Mouse (Mus musculus) hindbrain, embryonic 16.5 days (tissue): ENCODE measurements around the gene Limch1. TPM values are rescaled to one million over a fixed set of nuclear protein-coding genes. Genes with fewer than 3 reads are reported as not detected.

Experiments
- ATAC-seq: fragments of 200-750 bp; cut with Nextera tagmentation; 2 replicates; pipeline ENCODE4 v1.8.0; 2017; ENCODE audit warnings: moderate TSS enrichment, moderate library complexity
- H3K27ac ChIP-seq: fragments of 300-500 bp; sonication (generic); 2 replicates; pipeline ENCODE4 v1.5.1; 2014; ENCODE audit warnings: low read depth, mild to moderate bottlenecking, control low read depth, low read length, moderate library complexity
- H3K27me3 ChIP-seq: fragments of 300-500 bp; sonication (generic); replicated peaks from 2 replicates; pipeline ENCODE4 v1.6.1; 2014; ENCODE audit warnings: low read length; ENCODE audit not compliant: control insufficient read depth, insufficient read depth
- H3K36me3 ChIP-seq: fragments of 300-500 bp; sonication (generic); 2 replicates; pipeline ENCODE4 v1.6.1; 2014; ENCODE audit warnings: mild to moderate bottlenecking, low read length, moderate library complexity, mixed read lengths; ENCODE audit not compliant: control insufficient read depth, insufficient read depth
- H3K4me1 ChIP-seq: fragments of 300-500 bp; sonication (generic); 2 replicates; pipeline ENCODE4 v1.6.1; 2014; ENCODE audit warnings: low read depth, low read length; ENCODE audit not compliant: control insufficient read depth, insufficient read depth
- H3K4me2 ChIP-seq: fragments of 300-500 bp; sonication (generic); 2 replicates; pipeline ENCODE4 v1.6.1; 2014; ENCODE audit warnings: mild to moderate bottlenecking, low read length, control low read depth, moderate library complexity
- H3K4me3 ChIP-seq: fragments of 300-500 bp; sonication (generic); 2 replicates; pipeline ENCODE4 v1.5.1; 2014; ENCODE audit warnings: mild to moderate bottlenecking, low read length, control low read depth, moderate library complexity
- H3K9ac ChIP-seq: fragments of 300-500 bp; sonication (generic); 2 replicates; pipeline ENCODE4 v1.6.1; 2014; ENCODE audit warnings: low read depth, mild to moderate bottlenecking, control low read depth, low read length, moderate library complexity
- H3K9me3 ChIP-seq: fragments of 300-500 bp; sonication (generic); 2 replicates; pipeline ENCODE4 v1.6.1; 2014; ENCODE audit warnings: mild to moderate bottlenecking, low read length, moderate library complexity; ENCODE audit not compliant: control insufficient read depth
- WGBS: fragments of 180-500 bp; shearing (Covaris S2); extraction: QIAGEN DNeasy Blood & Tissue Kit; methylation state at CpG from one replicate; pipeline ENCODE4 v1.1.7; 2014; 5-methylcytosine and 5-hydroxymethylcytosine counted together
- polyA plus RNA-seq: library from polyadenylated mRNA; unstranded; fragments of >200 nt; fragmentation: Nextera tagmentation; extraction: Ambion mirVana; gene quantifications from 2 replicates; pipeline ENCODE4 v1.2.1, GENCODE M21; 2015

Gene Limch1
- polyA plus RNA-seq, 1 experiment from 2014 or later = 48.4 TPM

DNA sequence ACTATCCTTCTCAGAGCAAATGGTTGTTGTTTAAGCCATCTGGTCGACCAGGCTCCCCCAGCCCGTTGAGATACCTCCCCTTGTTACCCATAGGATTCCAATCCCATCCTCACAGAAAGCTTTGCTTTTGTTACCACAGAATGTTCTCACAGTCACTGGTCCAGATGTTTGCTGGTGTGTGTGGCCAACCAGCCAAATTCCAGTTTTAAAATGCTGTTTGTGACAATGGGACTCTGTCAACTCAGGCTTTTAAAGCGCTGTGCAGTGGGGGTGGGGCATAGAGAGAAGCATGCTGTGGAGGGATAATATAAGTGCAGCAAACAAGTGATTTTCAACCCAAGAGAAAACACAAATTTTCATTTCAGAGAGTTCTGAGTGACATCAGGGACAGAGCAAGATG, 43.4 kb downstream of the Limch1 start:
- Histone ChIP-seq H3K4me1 (no peaks in the 10 kb centered on the region), H3K9me3 (no peaks in the 10 kb centered on the region), H3K27ac (no peak overlapping the region), H3K9ac (no peak overlapping the region), H3K36me3 (no peaks in the 10 kb centered on the region), H3K4me3 (no peak overlapping the region), H3K4me2 (no peak overlapping the region), H3K27me3 (no peaks in the 10 kb centered on the region)
- no peak for ATAC-seq
- WGBS = 86% methylated on average over 3 of the region's 3 CpGs

DNA sequence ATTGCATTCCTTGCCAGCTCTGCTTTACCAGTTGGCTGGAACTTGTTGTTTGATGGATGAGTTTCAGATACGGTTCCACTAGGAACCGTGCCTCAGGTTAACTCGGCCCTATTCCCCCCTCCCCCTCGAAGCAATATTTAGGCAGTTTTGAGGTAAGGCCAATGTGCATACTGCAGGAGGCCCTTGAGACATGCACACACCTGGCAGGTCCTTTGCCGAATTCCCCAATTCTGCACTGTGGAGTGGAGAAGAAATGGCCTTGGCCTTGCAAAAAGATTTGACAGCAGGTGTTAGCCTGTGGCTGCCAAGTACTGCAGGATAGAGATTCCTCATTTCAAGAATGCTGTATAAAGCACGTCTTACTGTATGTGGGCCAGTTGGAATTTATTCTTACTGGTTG, 45.5 kb downstream of the Limch1 start:
- no peaks in the 10 kb centered on the region for H3K9me3 ChIP-seq
- no peaks in the 10 kb centered on the region for H3K36me3 ChIP-seq
- no peak overlapping the region for H3K27ac ChIP-seq
- no peak overlapping the region for H3K9ac ChIP-seq
- 74% methylated on average over 6 of the region's 6 CpGs for WGBS
- H3K27me3 ChIP-seq = no peaks in the 10 kb centered on the region
- no peak overlapping the region for H3K4me3 ChIP-seq
- peak; percentile 54 for ATAC-seq
- no peak overlapping the region for H3K4me2 ChIP-seq
- no peaks in the 10 kb centered on the region for H3K4me1 ChIP-seq

DNA sequence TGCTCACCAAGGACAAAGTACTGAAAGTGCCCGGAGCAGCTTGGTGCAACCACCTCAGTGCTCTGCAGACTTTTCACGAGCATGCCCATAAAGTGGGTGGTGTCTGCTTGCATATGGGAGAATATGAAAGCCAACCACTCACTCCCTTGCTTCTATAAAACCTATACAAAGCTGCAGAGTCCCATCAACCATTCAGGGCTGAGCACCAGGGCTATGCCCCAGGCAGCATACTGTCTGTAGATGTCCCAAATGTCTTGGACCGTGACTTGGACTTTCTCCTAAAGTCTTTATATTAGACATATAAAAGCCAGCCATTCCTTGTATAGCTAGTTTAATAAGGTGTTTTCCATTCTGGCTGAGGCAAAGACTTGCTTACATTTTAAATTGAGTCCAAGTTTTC, 47.6 kb downstream of the Limch1 start:
- no peak overlapping the region for H3K4me3 ChIP-seq
- H3K27me3 ChIP-seq = no peaks in the 10 kb centered on the region
- peaks cover 11% of the 10 kb centered on the region for H3K4me1 ChIP-seq
- ATAC-seq = no peak
- no peak overlapping the region for H3K27ac ChIP-seq
- no peak overlapping the region for H3K9ac ChIP-seq
- H3K9me3 ChIP-seq = no peaks in the 10 kb centered on the region
- 91% methylated on average over 3 of the region's 3 CpGs for WGBS
- no peak overlapping the region for H3K4me2 ChIP-seq
- H3K36me3 ChIP-seq = no peaks in the 10 kb centered on the region

DNA sequence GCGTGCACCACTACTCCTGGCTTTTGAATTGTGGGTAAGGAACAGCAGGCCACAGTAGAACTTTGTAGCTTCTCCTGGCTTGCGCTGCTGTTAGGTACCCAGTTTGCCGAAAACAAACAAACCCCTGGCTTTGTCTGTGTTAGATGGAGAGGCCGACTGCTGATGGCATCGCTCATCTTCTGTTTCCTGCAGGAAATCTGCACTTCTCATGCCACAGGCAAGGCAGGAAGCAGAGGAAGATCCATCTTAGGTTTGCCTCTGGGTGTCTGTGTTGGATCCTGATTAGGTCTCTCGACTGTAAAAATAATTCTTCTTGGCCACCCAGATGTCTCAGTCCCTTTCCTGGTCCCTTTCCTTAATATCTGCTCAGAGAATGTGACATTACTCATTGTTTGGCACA, 51.7 kb downstream of the Limch1 start:
- WGBS = 73% methylated on average over 6 of the region's 6 CpGs
- Histone ChIP-seq H3K36me3 (no peaks in the 10 kb centered on the region), H3K9ac (no peak overlapping the region; the same call in 1 of the 2 replicates), H3K4me3 (no peak overlapping the region), H3K27me3 (no peaks in the 10 kb centered on the region), H3K4me1 (peaks cover 30% of the 10 kb centered on the region), H3K4me2 (no peak overlapping the region), H3K9me3 (no peaks in the 10 kb centered on the region), H3K27ac (no peak overlapping the region; the same call in 1 of the 2 replicates)
- no peak for ATAC-seq

DNA sequence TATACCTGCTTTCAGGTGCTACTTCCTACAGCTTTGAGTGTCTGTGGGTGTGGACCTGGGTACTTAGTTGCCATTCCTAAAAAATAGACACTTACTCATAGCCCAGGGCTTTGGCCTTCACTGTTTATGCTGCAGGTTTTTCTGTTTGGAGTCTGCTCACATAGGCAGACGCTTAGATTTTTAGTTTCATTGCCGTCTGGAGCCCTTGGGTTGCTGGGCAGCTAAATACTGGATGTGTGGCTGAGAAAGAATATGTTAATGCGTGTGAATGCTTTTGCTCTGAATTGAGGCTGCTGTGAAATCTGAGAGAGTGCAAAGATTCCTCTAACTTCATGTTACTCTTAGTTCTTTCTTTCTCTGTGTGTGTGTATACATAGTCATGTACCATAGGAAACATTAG, 52.5 kb downstream of the Limch1 start:
- H3K4me1 ChIP-seq = peaks cover 30% of the 10 kb centered on the region
- H3K9ac ChIP-seq = no peak overlapping the region
- no peak overlapping the region for H3K4me2 ChIP-seq
- no peaks in the 10 kb centered on the region for H3K27me3 ChIP-seq
- H3K27ac ChIP-seq = peak overlapping the region; percentile 44
- H3K36me3 ChIP-seq = no peaks in the 10 kb centered on the region
- H3K4me3 ChIP-seq = no peak overlapping the region
- ATAC-seq = peak; percentile 63
- H3K9me3 ChIP-seq = no peaks in the 10 kb centered on the region
- WGBS = 20% methylated on average over 3 of the region's 3 CpGs

DNA sequence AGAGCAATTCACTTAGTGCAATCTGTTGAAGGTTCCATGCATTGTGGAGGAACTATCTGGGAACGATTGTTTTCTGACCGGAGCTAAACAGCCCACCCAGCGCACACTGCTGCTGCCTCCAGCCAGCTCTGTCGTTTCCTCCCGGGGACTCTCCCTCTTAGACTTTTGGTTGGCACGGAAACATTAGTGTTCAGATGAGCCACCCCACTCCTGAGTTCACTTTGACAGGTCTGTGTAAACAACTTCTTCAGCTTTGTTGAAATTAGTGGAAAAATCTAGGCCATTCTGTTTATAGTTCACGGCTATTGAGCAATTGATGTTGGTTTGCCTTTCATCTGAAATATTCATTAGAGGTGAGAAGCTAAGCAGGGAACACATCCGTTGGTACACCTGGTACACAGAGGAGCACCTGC, 53.0 kb downstream of the Limch1 start:
- no peaks in the 10 kb centered on the region for H3K9me3 ChIP-seq
- no peak overlapping the region for H3K4me2 ChIP-seq
- peak; percentile 56; the same call in 1 of the 2 replicates for ATAC-seq
- peaks cover 30% of the 10 kb centered on the region for H3K4me1 ChIP-seq
- H3K27me3 ChIP-seq = no peaks in the 10 kb centered on the region
- H3K27ac ChIP-seq = peak overlapping the region; percentile 44
- WGBS = 11% methylated on average over 8 of the region's 8 CpGs
- H3K9ac ChIP-seq = no peak overlapping the region
- no peak overlapping the region for H3K4me3 ChIP-seq
- H3K36me3 ChIP-seq = no peaks in the 10 kb centered on the region

DNA sequence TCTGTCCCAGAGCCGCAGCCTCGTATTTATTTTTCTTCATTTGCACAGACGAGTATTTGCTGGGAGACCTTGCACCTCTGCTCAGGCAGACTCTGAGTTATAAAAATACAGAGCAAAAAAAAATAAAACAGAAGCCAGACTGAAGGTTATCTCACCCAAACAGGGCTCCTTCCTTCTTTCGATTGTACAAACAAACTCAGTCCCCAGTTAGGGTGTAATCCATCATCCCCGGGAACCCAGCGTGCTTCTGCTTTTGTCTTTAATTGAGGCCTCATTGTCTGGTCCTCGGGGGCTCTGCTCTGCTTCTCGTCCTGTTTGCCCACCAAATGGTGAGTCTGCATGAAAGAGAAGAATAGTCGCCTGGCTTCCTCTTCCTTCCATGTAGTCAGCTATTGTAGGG, 54.6 kb downstream of the Limch1 start:
- Histone ChIP-seq H3K27me3 (no peaks in the 10 kb centered on the region), H3K9ac (no peak overlapping the region), H3K4me2 (no peak overlapping the region), H3K4me1 (peaks cover 30% of the 10 kb centered on the region), H3K27ac (0 out of 2 replicates have a peak overlapping the region, but pooled peaks have one; percentile 34), H3K9me3 (no peaks in the 10 kb centered on the region), H3K36me3 (no peaks in the 10 kb centered on the region), H3K4me3 (no peak overlapping the region)
- WGBS = 15% methylated on average over 9 of the region's 9 CpGs
- no peak for ATAC-seq

DNA sequence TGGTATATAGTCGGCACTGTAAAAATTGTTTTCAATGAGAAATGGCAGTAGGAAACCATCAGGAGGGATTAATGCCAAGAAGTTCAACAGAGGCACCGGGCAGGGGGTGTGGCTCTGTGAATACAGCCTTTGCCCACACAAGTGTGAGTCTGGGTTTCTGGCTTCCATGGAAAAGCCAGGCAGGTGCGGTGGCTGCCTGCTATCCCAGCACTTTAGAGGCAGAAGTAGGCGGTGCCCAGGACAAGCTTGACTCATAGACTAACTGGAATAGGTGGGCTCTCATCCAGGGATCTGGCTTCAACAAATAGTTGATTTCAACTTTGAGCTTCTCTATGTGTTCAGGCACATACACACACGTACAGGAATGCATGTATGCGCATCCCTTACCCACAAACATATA, 55.4 kb downstream of the Limch1 start:
- H3K9me3 ChIP-seq = no peaks in the 10 kb centered on the region
- ATAC-seq = no peak
- H3K9ac ChIP-seq = no peak overlapping the region
- H3K4me3 ChIP-seq = no peak overlapping the region
- H3K27ac ChIP-seq = no peak overlapping the region
- H3K4me2 ChIP-seq = no peak overlapping the region
- H3K27me3 ChIP-seq = no peaks in the 10 kb centered on the region
- WGBS = 74% methylated on average over 6 of the region's 6 CpGs
- peaks cover 30% of the 10 kb centered on the region for H3K4me1 ChIP-seq
- H3K36me3 ChIP-seq = no peaks in the 10 kb centered on the region

DNA sequence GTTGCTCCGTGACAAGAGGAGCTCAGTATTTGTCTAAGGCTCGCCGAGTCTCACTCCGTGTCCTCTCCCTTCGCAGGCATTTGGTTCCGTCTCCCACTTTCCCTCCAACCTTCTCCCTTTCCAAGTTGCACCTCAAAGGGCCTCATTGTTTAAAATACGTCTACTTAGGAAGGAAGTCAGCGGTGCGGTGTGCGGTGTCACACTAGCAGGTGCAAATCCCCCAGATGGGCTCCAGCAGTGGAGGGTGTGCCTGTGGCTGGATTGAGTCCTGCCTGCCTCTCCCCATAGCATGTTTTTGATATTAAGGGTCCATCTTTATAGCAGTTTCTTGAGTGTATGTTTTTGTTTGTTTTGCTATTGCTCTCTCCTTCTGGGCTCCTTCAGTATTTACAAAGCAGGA, 56.6 kb downstream of the Limch1 start:
- ATAC-seq = no peak
- 80% methylated on average over 10 of the region's 10 CpGs for WGBS

DNA sequence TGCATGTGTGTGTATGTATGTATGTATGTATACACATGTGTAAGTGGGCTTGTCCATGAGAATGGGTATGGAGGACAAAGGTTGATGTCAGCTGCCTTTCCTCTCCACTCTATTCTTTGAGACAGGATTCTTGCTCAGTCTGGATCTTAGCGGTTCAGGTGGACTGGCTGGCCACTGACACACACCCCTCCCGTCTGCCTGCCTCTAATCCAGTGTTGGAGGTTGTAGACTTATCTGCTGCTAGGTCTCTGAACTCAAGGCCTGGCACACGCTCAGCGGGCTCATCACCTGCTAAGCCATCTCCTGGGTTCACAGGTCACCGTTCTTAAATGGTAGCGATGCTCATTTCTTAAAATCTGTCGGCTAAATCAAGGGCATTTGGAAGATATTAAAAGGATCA, 60.7 kb downstream of the Limch1 start:
- no peaks in the 10 kb centered on the region for H3K9me3 ChIP-seq
- ATAC-seq = no peak
- no peaks in the 10 kb centered on the region for H3K36me3 ChIP-seq
- H3K4me3 ChIP-seq = no peak overlapping the region
- WGBS = 77% methylated on average over 7 of the region's 7 CpGs
- no peak overlapping the region for H3K27ac ChIP-seq
- H3K9ac ChIP-seq = no peak overlapping the region
- H3K4me1 ChIP-seq = 0 out of 2 replicates have a peak, but pooled peaks cover 6% of the 10 kb centered on the region
- H3K4me2 ChIP-seq = no peak overlapping the region
- no peaks in the 10 kb centered on the region for H3K27me3 ChIP-seq

More for the DNA sequence above, 56.6 kb downstream of the Limch1 start:
- peaks cover 32% of the 10 kb centered on the region for H3K4me1 ChIP-seq
- H3K36me3 ChIP-seq = no peaks in the 10 kb centered on the region
- no peaks in the 10 kb centered on the region for H3K27me3 ChIP-seq
- H3K4me2 ChIP-seq = no peak overlapping the region
- no peak overlapping the region for H3K4me3 ChIP-seq
- no peak overlapping the region for H3K9ac ChIP-seq
- H3K27ac ChIP-seq = no peak overlapping the region
- no peaks in the 10 kb centered on the region for H3K9me3 ChIP-seq
